Mouse (Mus musculus): Measurements from ENCODE around the gene Zc3h7a.

GRCm38 (mm10) chr16:11090836-11091570, 85.2 kb downstream of the Zc3h7a start:
- TF ChIP-seq CTCF (IDR thresholded peaks at IDR 0.05; ENCODE audit: low read depth) (no peak), EP300 (optimal IDR thresholded peaks at IDR 0.05) (no peak)

Measured in stomach, postnatal 0 days (tissue).